Mouse (Mus musculus) limb, embryonic 11.5 days (tissue): ENCODE results near the gene Ehmt2. TPM values are rescaled to one million over a fixed set of nuclear protein-coding genes. Genes with fewer than 3 reads are reported as not detected.
A peak's percentile ranks its signal among the peaks of the same experiment; 100 is the strongest.

Experiments used
- ATAC-seq: fragments of 200-750 bp; cut with Nextera tagmentation; 2 replicates; pipeline ENCODE4 v1.8.0; 2017; ENCODE audit warnings: low read depth; ENCODE audit not compliant: insufficient number of reproducible peaks, low FRiP score, low TSS enrichment
- DNase-seq: peaks from one replicate; pipeline ENCODE4 v3.0.0-alpha.2; 2015; ENCODE audit warnings: low spot score
- H3K27ac ChIP-seq: fragments of 300-500 bp; sonication (generic); replicated peaks from 2 replicates; pipeline ENCODE4 v1.5.1; 2014; ENCODE audit warnings: low read depth, mild to moderate bottlenecking, low read length
- H3K27me3 ChIP-seq: fragments of 300-500 bp; sonication (generic); 2 replicates; pipeline ENCODE4 v1.6.1; 2014; ENCODE audit warnings: mild to moderate bottlenecking, low read length, mixed read lengths; ENCODE audit not compliant: control insufficient read depth, insufficient read depth
- H3K36me3 ChIP-seq: fragments of 300-500 bp; sonication (generic); 2 replicates; pipeline ENCODE4 v1.6.1; 2014; ENCODE audit warnings: mild to moderate bottlenecking, low read length, moderate library complexity, mixed read lengths; ENCODE audit not compliant: control insufficient read depth, insufficient read depth
- H3K4me1 ChIP-seq: fragments of 300-500 bp; sonication (generic); 2 replicates; pipeline ENCODE4 v1.6.1; 2014; ENCODE audit warnings: low read length, mixed read lengths; ENCODE audit not compliant: control insufficient read depth, insufficient read depth
- H3K4me2 ChIP-seq: fragments of 300-500 bp; sonication (generic); 2 replicates; pipeline ENCODE4 v1.6.1; 2014; ENCODE audit warnings: low read depth, mild to moderate bottlenecking, moderate library complexity; ENCODE audit not compliant: severe bottlenecking
- H3K4me3 ChIP-seq: fragments of 300-500 bp; sonication (generic); 2 replicates; pipeline ENCODE4 v1.5.1; 2014; ENCODE audit warnings: low read depth, low read length
- H3K9ac ChIP-seq: fragments of 300-500 bp; sonication (generic); 2 replicates; pipeline ENCODE4 v1.6.1; 2014; ENCODE audit warnings: mild to moderate bottlenecking, low read length
- H3K9me3 ChIP-seq: fragments of 300-500 bp; sonication (generic); 2 replicates; pipeline ENCODE4 v1.6.1; 2016; ENCODE audit warnings: low read length; ENCODE audit not compliant: control insufficient read depth
- WGBS: fragments of 180-500 bp; shearing (Covaris S2); extraction: QIAGEN DNeasy Blood & Tissue Kit; methylation state at CpG from one replicate; pipeline ENCODE4 v1.1.7; 2014; 5-methylcytosine and 5-hydroxymethylcytosine counted together
- polyA plus RNA-seq: library from polyadenylated mRNA; unstranded; fragments of >200 nt; fragmentation: Nextera tagmentation; extraction: Ambion mirVana; gene quantifications from 2 replicates; pipeline ENCODE4 v1.2.1, GENCODE M21; 2014

Ehmt2 gene
- polyA plus RNA-seq, 1 experiment from 2014 or later: 78.9 TPM

- H3K36me3 ChIP-seq: peaks cover 4% of the 10 kb centered on the region; the same call in 1 of the 2 replicates
These were observed 36.4 kb upstream of the Ehmt2 start for GRCm38 (mm10) chr17:34861704-34862415.

GRCm38 (mm10) chr17:34862416-34863081, 35.7 kb upstream of the Ehmt2 start, which contains the start of gene Cfb:
Cfb (minus strand) TSS chr17:34862518.
- Histone ChIP-seq H3K27me3 (no peaks in the 10 kb centered on the region), H3K4me1 (no peaks in the 10 kb centered on the region), H3K36me3 (no peaks in the 10 kb centered on the region), H3K4me2 (no peak within 1 kb of the TSS), H3K4me3 (no peak within 1 kb of the TSS), H3K27ac (no peak within 1 kb of the TSS), H3K9me3 (no peaks in the 10 kb centered on the region), H3K9ac (no peak within 1 kb of the TSS)
- ATAC-seq (no peak), DNase-seq (no peak)
- 59% methylated on average over 8 of the region's 8 CpGs for WGBS

More at GRCm38 (mm10) chr17:34861704-34862415, 36.4 kb upstream of the Ehmt2 start:
- Histone ChIP-seq H3K4me1 (no peaks in the 10 kb centered on the region), H3K9ac (no peak overlapping the region), H3K4me3 (no peak overlapping the region), H3K27ac (no peak overlapping the region), H3K4me2 (no peak overlapping the region), H3K9me3 (no peaks in the 10 kb centered on the region), H3K27me3 (no peaks in the 10 kb centered on the region)
- ATAC-seq (no peak), DNase-seq (no peak)
- 63% methylated on average over 13 of the region's 13 CpGs for WGBS

GRCm38 (mm10) chr17:34865981-34866380, 32.3 kb upstream of the Ehmt2 start:
- no peaks in the 10 kb centered on the region for H3K27me3 ChIP-seq
- no peak overlapping the region for H3K4me3 ChIP-seq
- DNase-seq (no peak), ATAC-seq (no peak)
- no peak overlapping the region for H3K27ac ChIP-seq
- H3K4me2 ChIP-seq: no peak overlapping the region
- no peaks in the 10 kb centered on the region for H3K4me1 ChIP-seq
- 60% methylated on average over 7 of the region's 7 CpGs for WGBS
- H3K9me3 ChIP-seq: no peaks in the 10 kb centered on the region
- H3K36me3 ChIP-seq: no peaks in the 10 kb centered on the region
- no peak overlapping the region for H3K9ac ChIP-seq

GRCm38 (mm10) chr17:34874321-34874720, 23.9 kb upstream of the Ehmt2 start:
- H3K36me3 ChIP-seq: no peaks in the 10 kb centered on the region
- ATAC-seq: no peak
- DNase-seq: no peak
- no peak overlapping the region for H3K4me2 ChIP-seq
- no peaks in the 10 kb centered on the region for H3K27me3 ChIP-seq
- H3K9me3 ChIP-seq: no peaks in the 10 kb centered on the region
- WGBS: 91% methylated on average over 6 of the region's 6 CpGs
- no peak overlapping the region for H3K27ac ChIP-seq
- H3K9ac ChIP-seq: no peak overlapping the region
- no peaks in the 10 kb centered on the region for H3K4me1 ChIP-seq
- H3K4me3 ChIP-seq: no peak overlapping the region

DNA sequence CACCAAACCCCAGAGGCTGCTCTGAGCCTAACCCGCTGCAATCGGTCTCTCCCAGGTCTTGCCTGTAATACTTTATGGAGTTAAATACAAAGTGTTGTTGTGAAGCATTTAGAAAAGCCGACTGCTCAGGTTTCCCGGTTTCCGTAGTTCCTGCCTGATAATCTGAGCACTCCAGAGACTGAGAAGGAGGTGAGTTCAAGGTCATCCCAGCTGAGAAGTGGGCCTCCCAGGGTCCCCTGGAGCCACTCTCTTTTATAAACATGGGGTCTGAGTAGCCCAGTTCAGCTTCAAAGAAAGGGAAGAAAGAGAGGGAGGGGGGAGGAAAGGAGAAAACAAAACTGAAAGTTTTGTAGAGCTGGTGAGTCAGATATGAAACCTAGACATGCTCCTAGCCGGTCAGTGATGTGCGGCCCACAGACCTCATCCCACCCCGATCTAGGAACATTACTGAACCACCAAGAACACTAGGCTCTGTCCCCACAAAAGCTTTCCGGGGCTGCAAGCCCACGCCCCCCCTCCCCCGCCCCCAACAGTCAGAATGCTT, 18.9 kb upstream of the Ehmt2 start, which contains the start of gene Zbtb12:
Gene Zbtb12, plus strand, starts transcription at position 148 of the 544 bp plus-strand sequence.
- H3K4me1 ChIP-seq: no peaks in the 10 kb centered on the region
- no peaks in the 10 kb centered on the region for H3K9me3 ChIP-seq
- no peaks in the 10 kb centered on the region for H3K36me3 ChIP-seq
- H3K4me2 ChIP-seq: no peak within 1 kb of the TSS
- H3K27me3 ChIP-seq: no peaks in the 10 kb centered on the region
- ATAC-seq: no peak
- H3K27ac ChIP-seq: no peak within 1 kb of the TSS
- no peak within 1 kb of the TSS for H3K4me3 ChIP-seq
- WGBS: 60% methylated on average over 11 of the region's 11 CpGs
- H3K9ac ChIP-seq: no peak within 1 kb of the TSS
- DNase-seq: no peak

GRCm38 (mm10) chr17:34881166-34881565, 17.1 kb upstream of the Ehmt2 start:
- Histone ChIP-seq H3K9ac (no peak overlapping the region), H3K9me3 (no peaks in the 10 kb centered on the region), H3K27ac (no peak overlapping the region), H3K4me2 (no peak overlapping the region), H3K36me3 (no peaks in the 10 kb centered on the region), H3K4me3 (no peak overlapping the region), H3K27me3 (no peaks in the 10 kb centered on the region), H3K4me1 (no peaks in the 10 kb centered on the region)
- DNase-seq (no peak), ATAC-seq (no peak)

DNA sequence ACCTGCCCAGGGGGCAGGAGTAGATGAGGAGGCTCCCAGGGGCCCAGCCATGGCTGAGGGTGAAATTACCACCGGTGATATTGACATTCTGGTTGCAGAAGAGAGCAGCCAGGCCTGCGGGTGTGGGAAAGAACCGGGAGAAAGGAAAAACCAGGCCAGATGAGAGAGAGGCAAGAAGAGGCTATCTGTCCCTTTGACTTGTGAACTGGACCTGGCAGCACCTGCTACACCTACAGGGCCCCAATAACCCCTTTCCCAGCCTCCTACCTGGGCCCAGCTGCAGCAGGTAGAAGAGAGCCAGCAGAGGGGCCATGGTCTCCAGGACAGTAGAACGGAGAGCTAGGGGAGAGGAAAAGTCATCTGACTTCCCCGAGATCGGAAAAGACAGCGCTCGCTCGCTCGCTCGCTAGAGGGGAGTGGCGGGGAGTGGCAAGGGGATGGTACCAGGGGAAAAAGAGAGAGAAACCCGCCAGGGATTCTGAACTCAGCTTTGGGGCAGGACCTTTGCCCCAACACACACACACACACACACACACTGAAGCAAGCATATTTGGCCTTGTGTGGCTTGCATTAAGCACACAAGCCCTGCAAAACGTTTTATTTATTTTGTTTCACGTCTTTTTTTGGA, 16.5 kb upstream of the Ehmt2 start, which contains the start of gene Gm20547:
Gene Gm20547, minus strand, starts transcription at position 360 of the 628 bp plus-strand sequence.
- Histone ChIP-seq H3K4me2 (peak within 1 kb of the TSS; percentile 22; the same call in 1 of the 2 replicates), H3K4me3 (no peak within 1 kb of the TSS), H3K9ac (no peak within 1 kb of the TSS), H3K9me3 (no peaks in the 10 kb centered on the region), H3K36me3 (no peaks in the 10 kb centered on the region), H3K27ac (no peak within 1 kb of the TSS), H3K4me1 (no peaks in the 10 kb centered on the region), H3K27me3 (no peaks in the 10 kb centered on the region)
- DNase-seq: no peak
- ATAC-seq: no peak
- 10% methylated on average over 15 of the region's 15 CpGs for WGBS

DNA sequence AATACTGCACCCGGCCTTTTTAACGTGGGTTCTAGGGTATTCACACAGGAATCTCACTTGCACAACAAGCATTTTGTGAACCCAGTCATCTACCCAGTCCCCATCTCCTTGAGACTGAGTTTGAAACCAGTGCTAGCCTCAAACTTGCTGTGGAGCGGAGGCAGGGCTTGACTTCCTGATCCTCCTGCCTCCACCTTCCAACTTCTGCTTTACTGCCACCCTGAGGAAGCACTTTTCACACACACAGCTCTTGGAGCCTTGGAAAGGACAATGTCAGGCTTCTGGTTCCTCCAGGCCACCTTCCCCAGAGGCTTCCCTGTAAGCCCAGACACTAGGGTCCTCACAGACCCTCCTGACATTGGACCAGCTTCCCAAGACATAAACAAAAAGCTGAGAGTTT, 14.9 kb upstream of the Ehmt2 start:
- ATAC-seq (no peak), DNase-seq (no peak)
- Histone ChIP-seq H3K9ac (no peak overlapping the region), H3K27ac (no peak overlapping the region), H3K27me3 (no peaks in the 10 kb centered on the region), H3K9me3 (no peaks in the 10 kb centered on the region), H3K4me3 (no peak overlapping the region), H3K4me1 (no peaks in the 10 kb centered on the region), H3K36me3 (no peaks in the 10 kb centered on the region), H3K4me2 (no peak overlapping the region)
- 60% methylated on average over 3 of the region's 3 CpGs for WGBS
